Mouse (Mus musculus) E14TG2a.4 (cell line): ENCODE measurements around the gene Rpl4.

Source experiments
- H3K27me3 ChIP-seq: 2 replicates; pipeline ENCODE4 v1.6.1; 2014; ENCODE audit warnings: low read length, control low read depth; ENCODE audit not compliant: insufficient read depth
- H3K36me3 ChIP-seq: 2 replicates; pipeline ENCODE4 v1.6.1; 2014; ENCODE audit warnings: low read length, control low read depth; ENCODE audit not compliant: insufficient read depth
- H3K4me1 ChIP-seq: replicated peaks from 2 replicates; pipeline ENCODE4 v1.6.1; 2014; ENCODE audit warnings: low read depth, low read length, control low read depth
- H3K4me3 ChIP-seq: replicated peaks from 2 replicates; pipeline ENCODE4 v1.5.1; 2014; ENCODE audit warnings: mild to moderate bottlenecking, low read length
- H3K9me3 ChIP-seq: 2 replicates; pipeline ENCODE4 v1.6.1; 2014; ENCODE audit warnings: low read length, control low read depth
- CTCF ChIP-seq: conservative IDR thresholded peaks from 2 replicates; pipeline ENCODE4 v1.5.1; 2014; ENCODE audit warnings: low read length
- NANOG ChIP-seq: IDR thresholded peaks from 2 replicates; pipeline ENCODE4 v1.6.1; 2014; ENCODE audit warnings: borderline replicate concordance, low read length, mixed read lengths
- POU5F1 ChIP-seq: IDR thresholded peaks from 2 replicates; pipeline ENCODE4 v1.6.1; 2014; ENCODE audit warnings: low read length, borderline replicate concordance

Rpl4 gene

DNA sequence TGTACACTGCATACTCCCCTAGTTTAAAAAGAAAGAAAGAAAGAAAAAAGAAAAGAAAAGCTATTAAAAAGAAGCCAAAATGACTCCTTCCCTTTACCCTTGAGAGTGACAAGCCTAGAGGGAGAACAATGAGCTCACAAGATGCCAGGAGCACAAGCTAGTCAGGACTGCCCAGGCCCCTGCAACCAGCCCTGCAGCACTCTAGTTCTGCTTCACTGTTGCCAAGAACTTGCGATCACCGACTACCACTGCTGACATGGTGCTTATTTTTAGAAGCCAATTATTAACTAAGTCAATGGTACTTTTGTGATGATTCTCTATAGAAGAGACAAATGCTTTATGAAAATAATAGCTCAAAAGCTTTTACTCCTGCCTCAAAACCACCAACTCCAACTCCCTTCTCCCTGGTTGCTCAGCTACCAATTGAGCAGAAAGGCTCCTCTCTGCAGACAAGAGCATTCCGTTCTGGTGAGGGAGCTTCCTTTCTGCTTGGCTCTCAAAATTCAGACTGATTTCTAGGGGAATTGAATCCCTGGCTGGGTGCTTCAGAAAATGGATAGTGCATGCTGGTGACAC is 34.4 kb downstream of the Rpl4 start:
- H3K4me3 ChIP-seq: no peak overlapping the region
- no peaks in the 10 kb centered on the region for H3K9me3 ChIP-seq
- no peaks in the 10 kb centered on the region for H3K27me3 ChIP-seq
- peaks cover 97% of the 10 kb centered on the region for H3K36me3 ChIP-seq
- H3K4me1 ChIP-seq: peaks cover 38% of the 10 kb centered on the region
- TF ChIP-seq POU5F1 (no peak), CTCF (no peak), NANOG (no peak)

DNA sequence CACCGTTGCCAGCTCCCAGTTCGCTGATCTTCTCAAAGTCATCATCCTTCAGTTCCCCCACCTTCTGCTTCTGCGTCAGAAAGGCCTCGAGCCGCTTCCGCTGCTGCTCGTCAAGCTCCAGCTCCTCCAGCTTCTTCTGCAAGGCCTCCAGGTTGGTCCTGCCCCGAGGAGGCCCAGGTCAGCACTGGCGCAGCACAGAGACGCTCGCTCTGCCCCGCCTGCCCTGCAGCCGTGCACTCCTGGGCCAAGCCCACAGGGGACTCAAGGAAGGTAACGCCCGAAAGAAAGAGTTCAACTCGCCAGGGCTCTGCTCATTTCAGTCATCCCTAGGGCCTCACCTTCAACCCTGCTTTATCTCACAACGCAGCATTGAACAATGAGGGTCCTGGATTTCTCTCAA is 41.3 kb downstream of the Rpl4 start:
- H3K4me3 ChIP-seq: peak overlapping the region; percentile 32; the same call in 1 of the 2 replicates
- peaks cover 76% of the 10 kb centered on the region for H3K36me3 ChIP-seq
- H3K4me1 ChIP-seq: peaks cover 61% of the 10 kb centered on the region
- TF ChIP-seq CTCF: no peak
- TF ChIP-seq POU5F1: no peak
- TF ChIP-seq NANOG: no peak
- H3K27me3 ChIP-seq: no peaks in the 10 kb centered on the region
- H3K9me3 ChIP-seq: no peaks in the 10 kb centered on the region

- TF ChIP-seq POU5F1 (no peak), NANOG (no peak), CTCF (no peak)
- Histone ChIP-seq H3K36me3 (peaks cover 60% of the 10 kb centered on the region), H3K4me1 (peaks cover 77% of the 10 kb centered on the region), H3K27me3 (no peaks in the 10 kb centered on the region), H3K9me3 (no peaks in the 10 kb centered on the region), H3K4me3 (no peak overlapping the region)
Observed at GRCm38 (mm10) chr9:64216090-64216489, 42.9 kb downstream of the Rpl4 start.

- peaks cover 83% of the 10 kb centered on the region for H3K4me1 ChIP-seq
- TF ChIP-seq NANOG (no peak), CTCF (no peak), POU5F1 (no peak)
- no peaks in the 10 kb centered on the region for H3K9me3 ChIP-seq
- no peaks in the 10 kb centered on the region for H3K27me3 ChIP-seq
- no peak overlapping the region for H3K4me3 ChIP-seq
- peaks cover 55% of the 10 kb centered on the region for H3K36me3 ChIP-seq
Observed at GRCm38 (mm10) chr9:64216641-64217040, 43.5 kb downstream of the Rpl4 start.

- H3K4me1 ChIP-seq: peaks cover 91% of the 10 kb centered on the region
- no peak overlapping the region for H3K4me3 ChIP-seq
- H3K9me3 ChIP-seq: no peaks in the 10 kb centered on the region
- peaks cover 54% of the 10 kb centered on the region for H3K36me3 ChIP-seq
- no peak for TF ChIP-seq POU5F1
- TF ChIP-seq CTCF: no peak
- TF ChIP-seq NANOG: no peak
- no peaks in the 10 kb centered on the region for H3K27me3 ChIP-seq
Observed at GRCm38 (mm10) chr9:64217887-64218286, 44.7 kb downstream of the Rpl4 start.

DNA sequence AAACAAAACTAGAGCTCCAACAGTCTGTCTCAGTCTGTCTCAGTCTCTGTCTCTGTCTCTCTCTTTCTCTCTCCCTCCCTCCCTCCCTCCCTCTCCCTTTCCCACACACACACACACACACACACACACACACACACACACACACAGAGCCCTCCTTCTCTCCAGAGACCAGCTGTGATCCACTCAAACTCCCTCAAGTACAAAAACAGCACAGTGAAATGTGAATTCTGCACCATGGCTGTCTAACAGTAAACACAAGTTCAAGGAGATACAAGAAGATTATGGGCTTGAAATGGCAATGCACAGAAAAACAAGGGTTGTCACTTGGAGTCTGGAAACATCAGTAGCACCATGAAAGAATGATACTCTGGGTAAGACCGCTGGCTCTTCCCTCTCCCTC is 46.1 kb downstream of the Rpl4 start:
- peaks cover 50% of the 10 kb centered on the region for H3K36me3 ChIP-seq
- H3K27me3 ChIP-seq: no peaks in the 10 kb centered on the region
- TF ChIP-seq POU5F1: no peak
- H3K9me3 ChIP-seq: no peaks in the 10 kb centered on the region
- H3K4me1 ChIP-seq: peaks cover 96% of the 10 kb centered on the region
- no peak overlapping the region; the same call in 1 of the 2 replicates for H3K4me3 ChIP-seq

DNA sequence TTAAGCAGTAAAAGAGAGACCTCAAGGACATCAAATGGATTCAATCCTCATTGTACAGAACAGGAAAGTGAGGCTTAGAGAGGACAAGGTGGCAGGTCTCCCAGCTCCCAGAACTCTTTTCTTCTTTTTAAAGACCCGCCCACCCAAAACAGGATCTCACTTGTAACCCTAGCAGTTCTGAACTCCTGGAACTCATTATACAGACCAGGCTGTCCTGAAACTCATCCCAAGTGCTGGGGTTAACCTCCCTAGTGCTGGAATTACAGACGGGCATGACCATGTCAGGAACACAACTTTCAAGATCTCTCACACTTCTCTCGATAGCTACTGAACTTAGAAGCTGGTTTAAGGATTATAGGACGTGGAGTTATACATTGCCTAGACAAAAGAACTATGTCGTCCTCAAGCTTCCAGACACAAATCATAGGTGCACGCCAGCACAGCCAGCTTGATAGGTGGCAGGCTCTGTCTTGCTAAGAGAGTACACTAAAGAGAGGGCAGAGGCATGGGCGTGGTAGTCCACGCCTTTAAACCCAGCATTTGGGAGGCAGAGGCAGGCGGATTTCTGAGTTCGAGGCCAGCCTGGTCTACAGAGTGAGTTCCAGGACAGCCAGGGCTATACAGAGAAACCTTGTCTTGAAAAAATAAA is 46.7 kb downstream of the Rpl4 start:
- no peaks in the 10 kb centered on the region for H3K9me3 ChIP-seq
- peak overlapping the region; percentile 43 for H3K4me3 ChIP-seq
- peaks cover 96% of the 10 kb centered on the region for H3K4me1 ChIP-seq
- TF ChIP-seq NANOG (no peak), CTCF (no peak), POU5F1 (no peak)
- peaks cover 50% of the 10 kb centered on the region for H3K36me3 ChIP-seq
- H3K27me3 ChIP-seq: no peaks in the 10 kb centered on the region

- no peak for TF ChIP-seq POU5F1
- Histone ChIP-seq H3K4me3 (peak overlapping the region; percentile 43; the same call in 1 of the 2 replicates), H3K27me3 (no peaks in the 10 kb centered on the region), H3K4me1 (peaks cover 98% of the 10 kb centered on the region), H3K36me3 (peaks cover 57% of the 10 kb centered on the region), H3K9me3 (no peaks in the 10 kb centered on the region)
Observed at GRCm38 (mm10) chr9:64220603-64221002, 47.4 kb downstream of the Rpl4 start.

DNA sequence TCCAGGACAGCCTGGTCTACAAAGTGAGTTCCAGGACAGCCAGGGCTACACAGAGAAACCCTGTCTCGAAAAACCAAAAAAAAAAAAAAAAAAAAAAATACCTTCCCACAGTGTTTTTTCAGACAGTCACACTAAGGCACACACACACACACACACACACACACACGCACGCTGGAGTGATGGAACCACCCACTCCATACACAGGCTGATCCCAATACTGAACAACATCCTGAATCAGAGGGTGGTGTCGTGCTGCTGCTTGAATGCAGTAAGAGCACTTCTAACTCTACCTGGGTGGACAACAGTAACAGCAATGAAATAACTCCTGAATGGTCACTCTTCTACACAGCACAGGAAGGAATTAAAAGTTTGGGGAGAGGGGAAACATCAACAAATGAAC is 48.3 kb downstream of the Rpl4 start:
- TF ChIP-seq POU5F1 (no peak), CTCF (no peak), NANOG (no peak)
- H3K9me3 ChIP-seq: no peaks in the 10 kb centered on the region

More for the DNA sequence above, 48.3 kb downstream of the Rpl4 start:
- Histone ChIP-seq H3K4me3 (no peak overlapping the region), H3K27me3 (no peaks in the 10 kb centered on the region), H3K36me3 (peaks cover 60% of the 10 kb centered on the region), H3K4me1 (peaks cover 98% of the 10 kb centered on the region)
